In genomic region chr1:143391851-143392250, GRCm38 (mm10) we compare ENCODE assay signal across 18 mouse cellular contexts.
DNase-seq lines count a peak whose midpoint lies in the region; ATAC-seq and TF ChIP-seq lines count a peak whose summit lies in the region.
"Had no signal": no experiment of that assay in that cellular context is flagged by ENCODE, and none has a peak within 500 bp of the region (broad histone marks: within the 10 kb centered on the region; RNA-seq: fewer than 3 reads in every experiment).

No protein-coding gene starts in this region.

- H3K79me2 ChIP-seq in heart, adult 2 months (replicated peaks; ENCODE audit: control insufficient read depth, insufficient read depth, low read length): no peaks in the 10 kb centered on the region

- no peak overlapping the region for H3K4me2 ChIP-seq in midbrain, postnatal 0 days (ENCODE audit: low read depth, low read length, poor library complexity, severe bottlenecking)
- no peak overlapping the region for H3K4me2 ChIP-seq in forebrain, embryonic 13.5 days
- H3K4me2 ChIP-seq: heart, embryonic 12.5 days; kidney, embryonic 15.5 days; neural tube, embryonic 15.5 days had no signal

- intact Hi-C loops in heart, adult 2 months (cut with DNase I): no loop called here

- no peak for TF ChIP-seq CTCF in heart, adult 2 months (IDR thresholded peaks at IDR 0.05)
- TF ChIP-seq CTCF in midbrain, postnatal 0 days (IDR thresholded peaks at IDR 0.05): no peak

- peak; percentile 55 for DNase-seq in heart, adult 11 months
- no peak for DNase-seq in heart, adult 2 months
- peak; percentile 45 for DNase-seq in midbrain, postnatal 0 days (ENCODE audit: low spot score)
- no peak for DNase-seq in midbrain, embryonic 10.5 days (ENCODE audit: low spot score)
- peak; percentile 7 for DNase-seq in brain, adult 2 months (ENCODE audit: low read depth, low spot score)
- DNase-seq in kidney, adult 9 months: no peak
- DNase-seq: cerebellum, adult 2 months; cerebellum, postnatal 36 days; heart, postnatal 4 days; kidney, postnatal 36 days; layer of hippocampus, postnatal 36 days; lung, postnatal 4 days had no signal

- no peaks in the 10 kb centered on the region for H3K9me3 ChIP-seq in midbrain, postnatal 0 days (ENCODE audit: low read length)
- H3K9me3 ChIP-seq in midbrain, embryonic 10.5 days (replicated peaks): no peaks in the 10 kb centered on the region
- no peaks in the 10 kb centered on the region for H3K9me3 ChIP-seq in forebrain, embryonic 13.5 days (replicated peaks)
- H3K9me3 ChIP-seq: heart, embryonic 12.5 days; kidney, embryonic 15.5 days; neural tube, embryonic 15.5 days had no signal

- no peak for TF ChIP-seq EP300 in heart, adult 2 months (IDR thresholded peaks at IDR 0.05; ENCODE audit: insufficient read depth, low read depth, low read length)

- no peaks in the 10 kb centered on the region for H3K27me3 ChIP-seq in heart, adult 2 months (ENCODE audit: control insufficient read depth, insufficient read depth, low read length)
- no peaks in the 10 kb centered on the region for H3K27me3 ChIP-seq in midbrain, postnatal 0 days (ENCODE audit: insufficient read depth, low read length)
- no peaks in the 10 kb centered on the region for H3K27me3 ChIP-seq in midbrain, embryonic 10.5 days (ENCODE audit: low read depth, poor library complexity, severe bottlenecking)
- H3K27me3 ChIP-seq in forebrain, embryonic 13.5 days: no peaks in the 10 kb centered on the region
- H3K27me3 ChIP-seq: heart, embryonic 12.5 days; kidney, embryonic 15.5 days; neural tube, embryonic 15.5 days had no signal

- no peak for TF ChIP-seq POLR2A in heart, adult 2 months (IDR thresholded peaks at IDR 0.05; ENCODE audit: insufficient read depth, low read depth, low read length)

- H3K9ac ChIP-seq in heart, adult 2 months (ENCODE audit: low read depth, low read length): no peak overlapping the region
- no peak overlapping the region for H3K9ac ChIP-seq in midbrain, postnatal 0 days (replicated peaks; ENCODE audit: low read length, poor library complexity, severe bottlenecking)
- H3K9ac ChIP-seq in forebrain, embryonic 13.5 days: no peak overlapping the region
- H3K9ac ChIP-seq: heart, embryonic 12.5 days; kidney, embryonic 15.5 days; neural tube, embryonic 15.5 days had no signal

- H3K27ac ChIP-seq in heart, adult 2 months: no peak overlapping the region
- H3K27ac ChIP-seq in midbrain, postnatal 0 days (ENCODE audit: low read depth, low read length): no peak overlapping the region
- no peak overlapping the region for H3K27ac ChIP-seq in midbrain, embryonic 10.5 days (replicated peaks)
- no peak overlapping the region for H3K27ac ChIP-seq in forebrain, embryonic 13.5 days
- H3K27ac ChIP-seq: kidney, embryonic 15.5 days; neural tube, embryonic 15.5 days had no signal

- H3K4me1 ChIP-seq in heart, adult 2 months (ENCODE audit: control insufficient read depth, insufficient read depth, low read length): no peaks in the 10 kb centered on the region
- H3K4me1 ChIP-seq in midbrain, postnatal 0 days (ENCODE audit: insufficient read depth, low read length): no peaks in the 10 kb centered on the region
- H3K4me1 ChIP-seq in midbrain, embryonic 10.5 days: no peaks in the 10 kb centered on the region
- no peaks in the 10 kb centered on the region for H3K4me1 ChIP-seq in forebrain, embryonic 13.5 days
- H3K4me1 ChIP-seq: heart, embryonic 12.5 days; kidney, embryonic 15.5 days; neural tube, embryonic 15.5 days had no signal

- ATAC-seq in midbrain, postnatal 0 days (ENCODE audit: low FRiP score): no peak
- no peak for ATAC-seq in forebrain, embryonic 13.5 days
- ATAC-seq: hindbrain, embryonic 16.5 days; intestine, postnatal 0 days had no signal

- 56% methylated on average over 4 of the region's 4 CpGs for WGBS in heart, adult 2 months
- 70% methylated on average over 4 of the region's 4 CpGs for whole genome bisulfite sequencing in midbrain, postnatal 0 days
- 88% methylated on average over 4 of the region's 4 CpGs for WGBS in midbrain, embryonic 10.5 days
- WGBS in forebrain, embryonic 13.5 days: 85% methylated on average over 4 of the region's 4 CpGs

- no peaks in the 10 kb centered on the region for H3K36me3 ChIP-seq in heart, adult 2 months (ENCODE audit: control insufficient read depth, insufficient read depth, low read length)
- no peaks in the 10 kb centered on the region for H3K36me3 ChIP-seq in midbrain, postnatal 0 days (ENCODE audit: insufficient read depth, low read length)
- no peaks in the 10 kb centered on the region for H3K36me3 ChIP-seq in midbrain, embryonic 10.5 days
- no peaks in the 10 kb centered on the region for H3K36me3 ChIP-seq in forebrain, embryonic 13.5 days (ENCODE audit: poor library complexity, severe bottlenecking)
- H3K36me3 ChIP-seq: heart, embryonic 12.5 days; kidney, embryonic 15.5 days; neural tube, embryonic 15.5 days had no signal

- H3K4me3 ChIP-seq in heart, adult 2 months: no peak overlapping the region
- H3K4me3 ChIP-seq in midbrain, postnatal 0 days (ENCODE audit: low read depth, low read length): no peak overlapping the region
- H3K4me3 ChIP-seq in midbrain, embryonic 10.5 days: no peak overlapping the region
- no peak overlapping the region for H3K4me3 ChIP-seq in forebrain, embryonic 13.5 days
- H3K4me3 ChIP-seq: heart, embryonic 12.5 days; kidney, embryonic 15.5 days; neural tube, embryonic 15.5 days had no signal

Comparison
In these comparisons a context has a peak if more than half of its experiments do, and no peak if none do; other contexts are left out.
1. DNase-seq: peak in heart, adult 11 months (single experiment), midbrain, postnatal 0 days (single experiment) and brain, adult 2 months (single experiment); none in heart, adult 2 months (0 of 2), midbrain, embryonic 10.5 days (single experiment) and kidney, adult 9 months (single experiment).